19 mouse cellular contexts compared by ENCODE assay signal in genomic region chr13:84693462-84693861, GRCm38 (mm10).
"Had no signal": no experiment of that assay in that cellular context is flagged by ENCODE, and none has a peak within 500 bp of the region (broad histone marks: within the 10 kb centered on the region; RNA-seq: fewer than 3 reads in every experiment).

No protein-coding gene starts in this region.

- H3K4me1 ChIP-seq: liver, embryonic 12.5 days; liver, embryonic 15.5 days; midbrain, embryonic 12.5 days; midbrain, embryonic 15.5 days; neural tube, embryonic 13.5 days had no signal

- H3K27ac ChIP-seq: liver, embryonic 12.5 days; liver, embryonic 15.5 days; macrophage; midbrain, embryonic 12.5 days; midbrain, embryonic 15.5 days; neural tube, embryonic 13.5 days had no signal

- DNase-seq: kidney, adult 2 months; kidney, postnatal 10 days; kidney, postnatal 36 days; liver; lung, adult 18-20 months; lung, postnatal 14 days; retina, postnatal 1 day; right cerebral cortex, postnatal 25 days; spleen, adult 18-20 months; thymus, adult 2 months; thymus, postnatal 14 days; thymus, postnatal 4 days had no signal

- H3K4me3 ChIP-seq: liver, embryonic 12.5 days; liver, embryonic 15.5 days; midbrain, embryonic 12.5 days; midbrain, embryonic 15.5 days; neural tube, embryonic 13.5 days had no signal

- H3K9ac ChIP-seq: liver, embryonic 12.5 days; liver, embryonic 15.5 days; midbrain, embryonic 12.5 days; midbrain, embryonic 15.5 days; neural tube, embryonic 13.5 days had no signal

- H3K27me3 ChIP-seq: liver, embryonic 12.5 days; liver, embryonic 15.5 days; midbrain, embryonic 12.5 days; midbrain, embryonic 15.5 days; neural tube, embryonic 13.5 days had no signal

- H3K4me2 ChIP-seq: liver, embryonic 12.5 days; liver, embryonic 15.5 days; midbrain, embryonic 12.5 days; midbrain, embryonic 15.5 days; neural tube, embryonic 13.5 days had no signal

- H3K9me3 ChIP-seq: liver, embryonic 12.5 days; liver, embryonic 15.5 days; midbrain, embryonic 12.5 days; midbrain, embryonic 15.5 days; neural tube, embryonic 13.5 days had no signal

- H3K36me3 ChIP-seq: liver, embryonic 12.5 days; liver, embryonic 15.5 days; midbrain, embryonic 12.5 days; midbrain, embryonic 15.5 days; neural tube, embryonic 13.5 days had no signal

- ATAC-seq: intestine, postnatal 0 days; liver, embryonic 12.5 days; midbrain, embryonic 15.5 days had no signal
